Mouse (Mus musculus): ENCODE measurements around the gene Igsf3. TPM values are rescaled to one million over a fixed set of nuclear protein-coding genes. Genes with fewer than 3 reads are reported as not detected.

The Igsf3 gene
- polyA plus RNA-seq, 1 experiment from 2014 or later = 30.0 TPM

GRCm38 (mm10) chr3:101490515-101490914 is 113.6 kb downstream of the Igsf3 start:
- ATAC-seq = no peak
- 79% methylated on average over 9 of the region's 9 CpGs for WGBS
- H3K4me3 ChIP-seq (ENCODE audit: low read depth, low read length) = no peak overlapping the region

DNA sequence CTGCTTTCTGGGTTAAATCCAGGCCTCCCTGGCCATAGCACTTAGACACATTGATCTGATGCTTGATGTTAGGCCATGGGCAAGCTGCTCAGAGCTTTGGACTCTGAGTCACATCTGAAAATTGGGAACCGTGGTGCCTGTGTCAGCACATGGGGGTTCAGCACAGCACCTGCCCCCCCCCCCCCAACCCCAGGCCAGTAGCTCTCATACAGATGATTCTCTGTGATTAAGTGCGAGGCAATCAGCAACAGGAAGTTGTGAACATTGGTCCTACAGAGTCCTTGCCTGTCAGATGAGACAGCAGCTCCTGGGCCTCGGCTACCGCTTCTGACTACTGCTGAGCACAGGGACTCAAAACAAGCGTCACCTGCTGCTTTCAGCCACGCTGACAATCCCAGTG is 116.0 kb downstream of the Igsf3 start:
- 83% methylated on average over 6 of the region's 6 CpGs for WGBS
- H3K27me3 ChIP-seq (replicated peaks; ENCODE audit: control insufficient read depth, insufficient read depth, low read length) = no peaks in the 10 kb centered on the region
- no peaks in the 10 kb centered on the region for H3K36me3 ChIP-seq (ENCODE audit: control insufficient read depth, insufficient read depth, low read length)
- no peaks in the 10 kb centered on the region for H3K9me3 ChIP-seq (replicated peaks; ENCODE audit: control insufficient read depth, low read length)
- H3K4me1 ChIP-seq (ENCODE audit: control insufficient read depth, insufficient read depth, low read length) = no peaks in the 10 kb centered on the region
- no peak overlapping the region for H3K9ac ChIP-seq (ENCODE audit: low read length)
- ATAC-seq (no peak), DNase-seq (ENCODE audit: low spot score) (no peak)
- no peak overlapping the region for H3K4me2 ChIP-seq (ENCODE audit: low read length)
- H3K4me3 ChIP-seq (ENCODE audit: low read depth, low read length) = no peak overlapping the region
- H3K27ac ChIP-seq (ENCODE audit: low read depth, low read length) = no peak overlapping the region

More at GRCm38 (mm10) chr3:101490515-101490914, 113.6 kb downstream of the Igsf3 start:
- Histone ChIP-seq H3K9me3 (replicated peaks; ENCODE audit: control insufficient read depth, low read length) (no peaks in the 10 kb centered on the region), H3K27ac (ENCODE audit: low read depth, low read length) (no peak overlapping the region), H3K36me3 (ENCODE audit: control insufficient read depth, insufficient read depth, low read length) (no peaks in the 10 kb centered on the region), H3K4me2 (ENCODE audit: low read length) (no peak overlapping the region), H3K4me1 (ENCODE audit: control insufficient read depth, insufficient read depth, low read length) (no peaks in the 10 kb centered on the region), H3K27me3 (replicated peaks; ENCODE audit: control insufficient read depth, insufficient read depth, low read length) (no peaks in the 10 kb centered on the region), H3K9ac (ENCODE audit: low read length) (no peak overlapping the region)
- no peak for DNase-seq (ENCODE audit: low spot score)

DNA sequence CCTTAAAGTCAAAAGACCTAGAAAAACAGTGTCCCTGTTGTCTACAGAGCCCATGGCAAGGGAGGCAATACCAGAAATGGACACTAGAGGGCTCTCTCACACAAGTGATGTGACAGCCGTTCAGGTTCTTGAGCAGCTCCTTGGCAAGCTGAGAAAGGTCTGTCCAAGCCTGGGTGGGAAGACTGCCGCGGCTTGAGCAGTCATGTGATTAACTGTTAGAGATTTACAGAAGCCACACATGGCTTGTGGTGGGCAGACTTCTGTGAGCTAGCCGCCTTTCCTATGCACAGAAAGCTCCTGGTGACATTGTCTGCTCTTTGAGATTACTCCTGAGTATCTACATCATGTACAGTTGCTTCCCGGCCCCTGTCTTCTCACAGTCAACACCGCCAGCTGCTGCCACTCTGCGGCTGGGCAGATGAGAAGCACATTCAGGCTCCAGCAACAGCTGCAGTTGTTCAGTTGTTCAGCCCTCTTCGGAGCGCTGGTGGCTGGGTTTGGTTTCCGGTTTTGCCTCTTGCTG is 117.1 kb downstream of the Igsf3 start:
- peak; percentile 96 for DNase-seq (ENCODE audit: low spot score)
- Histone ChIP-seq H3K9me3 (replicated peaks; ENCODE audit: control insufficient read depth, low read length) (no peaks in the 10 kb centered on the region), H3K4me1 (ENCODE audit: control insufficient read depth, insufficient read depth, low read length) (no peaks in the 10 kb centered on the region), H3K4me2 (ENCODE audit: low read length) (no peak overlapping the region), H3K27ac (ENCODE audit: low read depth, low read length) (no peak overlapping the region), H3K27me3 (replicated peaks; ENCODE audit: control insufficient read depth, insufficient read depth, low read length) (no peaks in the 10 kb centered on the region), H3K4me3 (ENCODE audit: low read depth, low read length) (no peak overlapping the region), H3K9ac (ENCODE audit: low read length) (no peak overlapping the region), H3K36me3 (ENCODE audit: control insufficient read depth, insufficient read depth, low read length) (no peaks in the 10 kb centered on the region)
- ATAC-seq = peak; percentile 83
- 50% methylated on average over 10 of the region's 10 CpGs for WGBS

DNA sequence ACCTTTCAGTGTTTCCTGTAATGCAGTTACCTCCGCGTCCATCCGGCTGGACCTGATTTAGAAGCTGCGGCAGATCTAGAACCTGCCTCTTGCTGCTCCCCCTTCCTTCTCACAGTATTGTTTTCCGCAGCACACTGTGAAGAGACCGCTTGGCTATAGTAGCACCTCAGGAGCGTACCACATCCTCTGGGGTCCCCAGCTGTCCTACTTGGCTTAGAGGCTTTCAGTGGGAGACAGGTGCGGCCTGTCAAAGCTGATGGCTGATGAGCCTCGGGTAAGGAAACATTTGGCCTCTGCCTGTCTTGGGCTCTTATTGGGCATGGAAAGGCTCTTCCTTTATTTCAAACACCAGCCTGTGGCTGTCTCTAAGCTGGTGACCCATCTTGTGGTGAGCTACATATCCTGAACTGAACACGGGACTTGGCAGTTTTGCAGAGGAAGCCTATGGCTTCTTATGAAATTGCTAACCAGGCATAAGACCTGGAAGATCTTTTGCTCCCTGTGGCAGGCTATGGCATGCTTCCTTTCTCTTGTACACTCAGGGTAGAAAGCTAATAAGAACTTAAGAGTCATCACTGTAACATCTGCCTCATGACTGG is 120.6 kb downstream of the Igsf3 start:
- ATAC-seq = no peak
- no peaks in the 10 kb centered on the region for H3K4me1 ChIP-seq (ENCODE audit: control insufficient read depth, insufficient read depth, low read length)
- no peak overlapping the region for H3K27ac ChIP-seq (ENCODE audit: low read depth, low read length)
- no peak overlapping the region for H3K4me3 ChIP-seq (ENCODE audit: low read depth, low read length)
- H3K27me3 ChIP-seq (replicated peaks; ENCODE audit: control insufficient read depth, insufficient read depth, low read length) = no peaks in the 10 kb centered on the region
- no peak overlapping the region for H3K4me2 ChIP-seq (ENCODE audit: low read length)
- H3K36me3 ChIP-seq (ENCODE audit: control insufficient read depth, insufficient read depth, low read length) = no peaks in the 10 kb centered on the region
- 89% methylated on average over 10 of the region's 10 CpGs for WGBS
- H3K9me3 ChIP-seq (replicated peaks; ENCODE audit: control insufficient read depth, low read length) = no peaks in the 10 kb centered on the region
- no peak overlapping the region for H3K9ac ChIP-seq (ENCODE audit: low read length)
- DNase-seq (ENCODE audit: low spot score) = no peak

GRCm38 (mm10) chr3:101499906-101500305 is 123.0 kb downstream of the Igsf3 start:
- Histone ChIP-seq H3K27ac (ENCODE audit: low read depth, low read length) (no peak overlapping the region), H3K4me1 (ENCODE audit: control insufficient read depth, insufficient read depth, low read length) (no peaks in the 10 kb centered on the region), H3K27me3 (replicated peaks; ENCODE audit: control insufficient read depth, insufficient read depth, low read length) (no peaks in the 10 kb centered on the region), H3K4me2 (ENCODE audit: low read length) (no peak overlapping the region), H3K9me3 (replicated peaks; ENCODE audit: control insufficient read depth, low read length) (no peaks in the 10 kb centered on the region), H3K9ac (ENCODE audit: low read length) (no peak overlapping the region), H3K36me3 (ENCODE audit: control insufficient read depth, insufficient read depth, low read length) (no peaks in the 10 kb centered on the region), H3K4me3 (ENCODE audit: low read depth, low read length) (no peak overlapping the region)
- ATAC-seq (no peak), DNase-seq (ENCODE audit: low spot score) (no peak)
- 79% methylated on average over 6 of the region's 6 CpGs for WGBS

DNA sequence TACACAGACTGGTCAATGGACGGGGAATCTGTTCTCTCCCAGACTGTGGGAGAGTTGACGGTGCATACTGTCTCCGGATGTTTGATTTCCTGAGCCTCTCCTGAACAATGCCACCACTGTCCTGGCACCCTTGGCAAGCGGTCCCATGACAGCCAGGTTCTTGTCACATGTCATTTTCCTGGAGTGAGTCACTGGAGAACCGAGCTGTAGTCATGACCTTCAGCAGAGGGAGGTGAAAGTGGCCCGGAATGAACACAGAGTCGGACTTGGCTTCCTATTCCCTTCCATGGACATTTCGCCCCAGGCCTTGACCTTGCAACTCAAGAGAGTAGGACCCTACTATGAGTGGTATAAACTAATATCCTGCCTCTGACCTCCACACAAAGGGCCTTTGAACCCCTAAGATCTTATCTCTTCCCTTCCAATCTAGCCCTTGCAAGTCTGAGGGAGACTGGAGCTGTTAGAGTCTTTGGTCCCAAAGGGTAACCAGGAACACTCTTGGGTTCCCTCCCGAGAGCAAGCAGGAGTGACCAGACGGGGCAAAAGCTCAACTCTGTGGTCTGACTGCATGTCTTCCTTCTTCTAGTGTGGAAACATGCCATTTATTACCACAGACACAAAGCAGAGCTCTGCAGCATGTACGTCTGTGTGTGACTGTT is 123.6 kb downstream of the Igsf3 start:
- H3K4me3 ChIP-seq (ENCODE audit: low read depth, low read length) = no peak overlapping the region
- no peak for ATAC-seq
- no peaks in the 10 kb centered on the region for H3K9me3 ChIP-seq (replicated peaks; ENCODE audit: control insufficient read depth, low read length)
- H3K4me1 ChIP-seq (ENCODE audit: control insufficient read depth, insufficient read depth, low read length) = no peaks in the 10 kb centered on the region
- no peaks in the 10 kb centered on the region for H3K36me3 ChIP-seq (ENCODE audit: control insufficient read depth, insufficient read depth, low read length)
- no peak for DNase-seq (ENCODE audit: low spot score)
- H3K27ac ChIP-seq (ENCODE audit: low read depth, low read length) = no peak overlapping the region
- no peak overlapping the region for H3K4me2 ChIP-seq (ENCODE audit: low read length)
- WGBS = 85% methylated on average over 11 of the region's 11 CpGs
- no peaks in the 10 kb centered on the region for H3K27me3 ChIP-seq (replicated peaks; ENCODE audit: control insufficient read depth, insufficient read depth, low read length)
- H3K9ac ChIP-seq (ENCODE audit: low read length) = no peak overlapping the region

DNA sequence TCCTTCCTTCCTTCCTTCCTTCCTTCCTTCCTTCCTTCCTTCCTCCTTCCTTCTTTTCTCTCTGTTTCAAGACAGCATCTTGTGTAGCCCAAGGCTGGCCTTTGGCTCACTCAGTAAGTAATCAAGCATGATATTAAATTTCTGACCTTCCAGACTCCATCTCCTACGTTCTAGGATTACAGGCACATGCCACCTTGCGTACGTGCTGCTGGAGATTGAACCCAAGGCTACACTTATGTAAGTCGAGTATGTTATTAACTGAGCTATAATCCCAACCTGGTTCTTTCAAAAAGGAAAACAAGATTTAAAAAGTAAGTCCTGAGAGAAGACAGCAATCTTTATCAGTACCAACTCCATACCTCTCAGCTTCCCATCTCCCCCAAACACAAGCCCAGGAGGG is 124.7 kb downstream of the Igsf3 start:
- H3K9ac ChIP-seq (ENCODE audit: low read length) = no peak overlapping the region
- ATAC-seq = no peak

GRCm38 (mm10) chr3:101502086-101502760 is 125.3 kb downstream of the Igsf3 start:
- Histone ChIP-seq H3K4me1 (ENCODE audit: control insufficient read depth, insufficient read depth, low read length) (0 out of 2 replicates have a peak, but pooled peaks cover 3% of the 10 kb centered on the region), H3K4me2 (ENCODE audit: low read length) (no peak overlapping the region), H3K4me3 (ENCODE audit: low read depth, low read length) (no peak overlapping the region), H3K9me3 (replicated peaks; ENCODE audit: control insufficient read depth, low read length) (no peaks in the 10 kb centered on the region), H3K27ac (ENCODE audit: low read depth, low read length) (no peak overlapping the region), H3K27me3 (replicated peaks; ENCODE audit: control insufficient read depth, insufficient read depth, low read length) (no peaks in the 10 kb centered on the region), H3K9ac (ENCODE audit: low read length) (no peak overlapping the region), H3K36me3 (ENCODE audit: control insufficient read depth, insufficient read depth, low read length) (no peaks in the 10 kb centered on the region)
- no peak for DNase-seq (ENCODE audit: low spot score)
- no peak for ATAC-seq
- 50% methylated on average over 14 of the region's 14 CpGs for WGBS

More for the DNA sequence above, 124.7 kb downstream of the Igsf3 start:
- Histone ChIP-seq H3K9me3 (replicated peaks; ENCODE audit: control insufficient read depth, low read length) (no peaks in the 10 kb centered on the region), H3K36me3 (ENCODE audit: control insufficient read depth, insufficient read depth, low read length) (no peaks in the 10 kb centered on the region), H3K4me3 (ENCODE audit: low read depth, low read length) (no peak overlapping the region), H3K27me3 (replicated peaks; ENCODE audit: control insufficient read depth, insufficient read depth, low read length) (no peaks in the 10 kb centered on the region), H3K4me1 (ENCODE audit: control insufficient read depth, insufficient read depth, low read length) (0 out of 2 replicates have a peak, but pooled peaks cover 3% of the 10 kb centered on the region), H3K27ac (ENCODE audit: low read depth, low read length) (no peak overlapping the region), H3K4me2 (ENCODE audit: low read length) (no peak overlapping the region)
- no peak for DNase-seq (ENCODE audit: low spot score)
- 87% methylated on average over 4 of the region's 4 CpGs for WGBS

GRCm38 (mm10) chr3:101506179-101506578 is 129.3 kb downstream of the Igsf3 start:
- no peaks in the 10 kb centered on the region for H3K9me3 ChIP-seq (replicated peaks; ENCODE audit: control insufficient read depth, low read length)
- H3K4me1 ChIP-seq (ENCODE audit: control insufficient read depth, insufficient read depth, low read length) = 0 out of 2 replicates have a peak, but pooled peaks cover 3% of the 10 kb centered on the region
- WGBS = 12% methylated on average over 5 of the region's 5 CpGs
- ATAC-seq = peak; percentile 89
- H3K27ac ChIP-seq (ENCODE audit: low read depth, low read length) = no peak overlapping the region
- no peaks in the 10 kb centered on the region for H3K27me3 ChIP-seq (replicated peaks; ENCODE audit: control insufficient read depth, insufficient read depth, low read length)
- no peaks in the 10 kb centered on the region for H3K36me3 ChIP-seq (ENCODE audit: control insufficient read depth, insufficient read depth, low read length)
- H3K4me2 ChIP-seq (ENCODE audit: low read length) = no peak overlapping the region
- DNase-seq (ENCODE audit: low spot score) = peak; percentile 92
- no peak overlapping the region for H3K9ac ChIP-seq (ENCODE audit: low read length)
- H3K4me3 ChIP-seq (ENCODE audit: low read depth, low read length) = no peak overlapping the region

All from forebrain, embryonic 14.5 days (tissue).